Mouse (Mus musculus) left cerebral cortex, postnatal 10 days (tissue): ENCODE data around the gene Gm4131. TPM values are rescaled to one million over a fixed set of nuclear protein-coding genes. Genes with fewer than 3 reads are reported as not detected.
"Not testable (repeated sequence)": the region's sequence is repeated elsewhere in the genome, so short reads cannot be mapped to it uniquely, and the experiment has no call there.

Experiments used
- DNase-seq, 2 experiments: peaks; one replicate each; pipeline ENCODE4 v3.0.0; 2021 to 2022; ENCODE audit warnings: low spot score in 2 of 2, mixed read lengths in 1 of 2; ENCODE audit errors: extremely low spot score in 1 of 2
- intact Hi-C: fragments of 180-260 bp; cut with DNase I; formaldehyde crosslinking; loops from one replicate; pipeline ENCODE4 v1.15.1; 2025
- total RNA-seq, 2 experiments: library from RNA; stranded (reverse); gene quantifications; 2 replicates each; pipeline ENCODE4 v1.2.3; 2021

Gene Gm4131
- not detected for total RNA-seq

DNA sequence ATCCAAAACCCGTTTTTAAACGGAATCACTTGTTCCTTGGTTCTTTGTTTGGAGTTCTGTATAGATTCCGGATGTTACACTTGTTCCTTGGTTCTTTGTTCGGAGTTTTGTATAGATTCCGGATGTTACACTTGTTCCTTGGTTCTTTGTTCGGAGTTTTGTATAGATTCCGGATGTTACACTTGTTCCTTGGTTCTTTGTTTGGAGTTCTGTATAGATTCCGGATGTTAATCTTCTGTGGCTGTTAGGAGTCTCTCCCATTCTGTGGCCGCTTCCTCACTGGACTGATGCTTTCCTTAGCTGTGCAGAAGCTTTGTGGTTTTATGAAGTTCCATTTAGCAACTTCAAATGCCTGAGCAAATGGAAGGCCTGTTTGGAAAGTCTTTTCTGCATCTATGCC is at the start of gene Gm4131:
Gene Gm4131, minus strand, starts transcription at position 101 of the 400 bp plus-strand sequence.
- DNase-seq, intact Hi-C loops: not testable (repeated sequence)

DNA sequence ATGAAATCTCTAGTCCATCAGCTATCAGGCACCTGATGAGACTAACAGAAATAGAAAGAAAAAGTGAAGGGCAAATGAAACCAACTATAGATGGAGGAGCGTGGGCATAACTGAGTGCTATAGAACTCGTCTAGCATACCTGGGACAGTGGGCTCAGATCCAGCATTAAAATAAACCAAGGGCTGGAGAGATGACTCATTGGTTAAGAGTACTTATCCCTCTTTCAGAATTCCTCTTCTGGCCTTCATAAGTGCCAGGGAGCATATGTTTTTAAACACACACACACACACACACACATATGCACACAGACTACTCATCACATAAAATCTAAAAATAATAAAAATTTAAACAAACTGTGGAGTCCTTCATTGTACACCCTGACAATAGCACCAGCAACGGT is 43.2 kb upstream of the Gm4131 start:
- intact Hi-C loops, result no loop called here
- no peak for DNase-seq

DNA sequence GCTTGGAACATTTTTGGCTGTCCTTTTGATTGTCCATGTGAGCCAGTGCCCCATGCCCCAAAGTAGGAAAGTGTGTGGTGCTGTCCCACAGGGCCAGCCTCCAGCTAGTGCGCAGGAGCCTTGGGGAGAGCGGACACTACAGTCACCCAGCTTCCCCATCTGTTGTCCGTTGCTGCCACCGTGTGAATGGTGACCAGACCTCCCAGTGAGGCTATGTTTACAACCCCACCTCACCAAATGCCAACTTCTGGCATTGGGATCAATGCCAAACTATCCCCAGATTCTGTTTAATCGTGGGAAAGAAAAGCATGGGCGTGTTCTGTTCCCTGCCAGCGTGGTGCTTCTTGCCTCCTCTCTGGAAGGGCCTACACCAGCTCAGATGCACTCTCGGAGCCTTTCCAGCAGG is 41.1 kb upstream of the Gm4131 start:
- intact Hi-C loops, result loop anchor here (1.0 kb wide), 1 partner anchor 114 kb away; no protein-coding TSS in a partner anchor
- peak; percentile 44 to 51 for DNase-seq

DNA sequence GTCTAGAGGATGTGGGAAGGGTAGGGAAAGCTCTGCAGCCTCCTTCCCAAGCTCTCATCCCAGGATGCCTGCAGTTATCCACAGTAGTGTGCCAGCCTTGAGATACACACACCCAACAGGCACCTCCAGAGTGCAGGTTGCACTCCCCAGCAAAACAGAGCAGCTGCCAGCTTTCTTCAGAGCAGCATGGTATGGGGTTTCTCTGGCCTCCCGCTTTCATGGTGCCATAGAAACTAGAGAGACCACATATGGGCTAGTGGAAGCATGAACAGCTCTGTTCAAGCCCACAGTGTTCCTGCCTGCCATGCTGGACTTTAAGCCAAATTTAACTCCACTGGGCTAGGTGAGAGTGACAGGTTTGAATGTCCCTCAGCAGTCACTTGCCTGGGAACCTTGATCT is 36.1 kb upstream of the Gm4131 start:
- no peak for DNase-seq
- intact Hi-C loops, result loop anchor here (5.0 kb wide), 1 partner anchor 41 kb away; no protein-coding TSS in a partner anchor

DNA sequence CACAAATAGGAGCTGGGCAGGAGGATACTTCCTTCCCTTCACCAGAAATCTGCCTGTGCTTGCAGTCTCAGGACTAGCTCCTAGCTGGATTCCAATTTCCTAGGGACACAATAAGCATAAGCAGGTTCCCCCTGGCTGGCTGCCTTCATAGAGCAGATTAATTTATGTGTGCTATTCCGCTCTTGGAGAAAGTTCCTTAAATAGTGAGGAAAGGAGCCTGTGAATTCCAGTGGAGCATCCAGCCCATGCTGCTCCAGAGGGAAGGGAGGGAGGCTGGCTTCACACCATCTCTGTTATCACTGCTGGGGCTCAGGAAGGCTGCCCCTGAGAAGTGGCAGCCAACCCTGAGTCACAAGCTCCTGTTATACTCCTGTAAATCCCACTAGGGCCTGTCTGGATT is 35.5 kb upstream of the Gm4131 start:
- DNase-seq, result peak; percentile 37 to 45
- intact Hi-C loops, result loop anchor here (5.0 kb wide), 1 partner anchor 40 kb away; no protein-coding TSS in a partner anchor

DNA sequence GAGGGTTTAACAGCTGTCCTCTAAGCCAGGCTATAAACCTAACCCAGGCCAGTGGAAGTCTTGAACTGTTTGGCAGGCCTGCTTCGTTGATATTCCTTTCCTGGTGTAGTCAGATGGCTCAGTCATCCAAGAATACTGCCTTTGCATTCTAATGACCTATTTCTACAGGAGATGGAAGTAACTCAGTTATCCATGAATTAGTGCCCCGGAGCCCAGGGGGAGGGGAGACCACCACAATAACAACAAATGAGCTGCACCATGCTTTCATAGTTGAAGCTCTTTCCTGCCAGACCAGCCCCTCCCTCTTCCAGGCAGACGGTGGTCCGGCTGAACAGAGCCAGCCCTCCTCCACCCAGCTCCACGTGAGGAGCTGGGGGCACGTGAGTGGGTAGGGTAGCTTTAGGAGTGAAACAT is 33.4 kb upstream of the Gm4131 start:
- intact Hi-C loops, result loop anchor here (5.0 kb wide), 1 partner anchor 38 kb away; no protein-coding TSS in a partner anchor
- no peak for DNase-seq

DNA sequence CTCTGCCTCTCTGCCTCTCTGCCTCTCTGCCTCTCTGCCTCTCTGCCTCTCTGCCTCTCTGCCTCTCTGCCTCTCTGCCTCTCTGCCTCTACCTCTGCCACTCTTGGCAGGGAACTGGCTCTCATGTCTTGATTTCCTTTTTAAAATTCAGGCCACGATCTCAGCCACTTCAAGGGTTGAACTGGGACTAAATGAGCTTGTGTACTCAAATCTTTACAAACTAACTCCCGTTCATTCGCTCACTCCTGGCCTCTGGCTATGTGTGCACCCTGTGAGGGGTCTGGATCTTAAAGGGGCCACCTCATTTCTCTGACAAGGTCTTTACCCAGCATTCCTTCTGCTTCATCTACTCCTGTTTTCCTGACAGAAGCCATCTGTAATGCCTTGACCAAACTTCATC is 18.6 kb upstream of the Gm4131 start:
- DNase-seq, result peak in 1 of 2 experiments; percentile 59
- intact Hi-C loops, result no loop called here

DNA sequence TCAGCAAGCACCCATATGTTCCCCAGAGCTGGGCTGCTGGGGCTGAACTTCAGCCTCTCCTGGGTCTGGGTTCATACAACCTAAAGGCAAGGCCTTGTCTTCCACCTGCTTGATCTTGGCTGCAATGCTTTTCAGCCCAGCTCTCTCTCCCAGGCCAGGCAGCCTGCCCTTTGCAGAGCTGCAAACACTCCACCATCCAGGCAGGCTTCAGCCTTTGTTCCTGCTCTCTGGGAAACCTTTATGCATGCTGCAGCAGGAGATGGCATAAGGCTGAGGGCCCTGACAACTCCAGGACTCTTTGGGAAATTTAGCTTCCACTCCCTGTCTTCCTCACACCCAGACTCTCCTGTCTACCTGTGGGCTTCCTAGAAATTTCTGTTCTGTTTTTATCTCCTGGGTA is 17.9 kb upstream of the Gm4131 start:
- intact Hi-C loops, result no loop called here
- DNase-seq, result no peak

DNA sequence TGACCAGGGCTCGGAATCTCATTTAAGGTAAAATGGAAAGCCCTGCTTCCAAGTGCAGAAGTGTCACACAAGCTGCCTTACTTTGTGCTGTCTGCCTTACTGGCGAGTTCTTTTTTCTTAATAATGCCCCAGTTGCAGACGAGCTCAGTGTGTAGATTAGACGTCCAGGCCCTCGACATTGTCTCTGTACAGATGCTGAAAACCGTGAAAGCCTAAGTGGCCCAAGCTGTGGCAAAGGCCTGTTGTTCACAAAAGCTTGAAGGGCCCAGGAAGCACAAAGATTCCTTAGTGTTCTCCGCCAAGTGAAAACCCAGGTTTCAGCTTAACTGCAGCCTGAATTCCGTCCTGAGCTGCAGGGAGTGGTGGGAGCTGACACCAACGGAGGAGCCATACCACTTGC is 15.0 kb upstream of the Gm4131 start:
- intact Hi-C loops, result no loop called here
- no peak for DNase-seq

DNA sequence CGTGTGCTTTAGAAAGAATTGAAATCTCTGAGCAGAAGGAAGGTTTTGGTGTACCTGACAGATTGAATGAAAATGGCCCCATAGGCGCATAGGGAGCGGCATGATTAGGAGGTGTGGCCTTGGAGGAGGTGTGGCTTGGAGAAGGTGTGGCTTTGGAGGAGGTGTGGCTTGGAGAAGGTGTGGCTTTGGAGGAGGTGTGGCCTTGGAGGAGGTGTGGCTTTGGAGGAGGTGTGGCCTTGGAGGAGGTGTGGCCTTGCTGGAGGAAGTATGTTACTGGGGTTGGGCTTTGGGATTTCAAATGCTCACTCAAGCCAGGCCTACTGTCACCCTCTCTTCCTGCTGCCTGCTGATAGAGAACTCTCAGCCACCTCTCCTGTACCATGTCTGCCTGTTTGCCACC is 14.2 kb upstream of the Gm4131 start:
- DNase-seq, result no peak
- intact Hi-C loops, result no loop called here

DNA sequence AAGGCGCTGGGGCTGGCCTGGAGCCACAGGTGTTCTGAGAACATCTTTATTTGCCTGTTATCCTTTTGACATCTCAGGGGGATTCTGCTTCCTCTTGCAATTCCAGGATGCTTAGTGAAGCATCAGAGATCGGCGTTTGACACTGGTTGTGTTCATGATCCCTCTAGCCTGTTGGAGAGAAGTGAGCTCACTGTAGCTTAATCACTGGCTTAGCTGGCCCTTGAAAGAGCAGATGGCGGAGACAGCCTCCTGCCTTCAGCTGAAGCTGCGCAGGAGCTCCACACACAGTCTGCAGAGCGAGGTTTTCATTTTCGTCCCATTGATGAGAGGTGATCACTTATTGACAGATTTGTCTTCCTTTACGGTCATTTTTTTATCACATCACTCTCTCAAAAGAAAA is 9.1 kb upstream of the Gm4131 start:
- intact Hi-C loops, result no loop called here
- no peak for DNase-seq

DNA sequence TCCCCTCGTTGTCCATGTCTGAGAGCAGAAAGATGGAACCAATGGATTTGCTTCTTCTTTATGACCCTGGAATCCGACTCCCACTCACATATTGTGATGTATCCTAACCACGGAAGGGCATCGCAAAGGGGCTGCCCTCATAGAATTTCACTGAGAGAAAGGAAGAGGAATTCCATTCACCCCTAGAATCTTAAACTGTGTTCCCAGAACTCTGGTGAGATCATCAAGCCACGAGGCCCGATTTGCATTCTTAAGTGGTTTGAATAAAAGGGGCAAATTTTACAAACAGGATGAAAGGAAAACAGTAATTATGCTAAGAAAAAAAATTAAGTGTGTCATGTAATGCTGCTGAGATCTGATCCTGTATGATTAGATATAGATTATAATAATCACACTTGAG is 8.2 kb upstream of the Gm4131 start:
- DNase-seq, result no peak
- intact Hi-C loops, result no loop called here

DNA sequence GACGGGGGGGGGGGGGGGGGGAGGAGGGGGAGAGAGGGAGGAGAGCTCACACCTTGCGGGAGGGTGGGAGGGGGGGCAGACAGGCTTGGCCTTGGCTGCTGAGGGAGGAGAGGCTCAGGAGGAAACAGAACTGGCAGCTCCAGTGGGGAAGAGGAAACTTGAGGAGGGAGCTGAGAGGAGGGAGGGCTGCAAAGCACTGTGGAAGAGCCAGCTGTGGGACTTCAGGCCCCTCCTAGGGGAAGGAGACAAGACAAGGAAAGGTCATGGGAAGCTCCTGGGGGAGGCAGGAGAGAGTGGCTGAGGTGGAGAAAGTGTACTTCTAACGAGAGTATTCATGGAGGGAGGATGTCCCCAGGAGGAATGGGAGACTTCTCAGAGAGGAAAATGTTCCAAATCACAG is 6.7 kb upstream of the Gm4131 start:
- intact Hi-C loops, result no loop called here
- no peak for DNase-seq

DNA sequence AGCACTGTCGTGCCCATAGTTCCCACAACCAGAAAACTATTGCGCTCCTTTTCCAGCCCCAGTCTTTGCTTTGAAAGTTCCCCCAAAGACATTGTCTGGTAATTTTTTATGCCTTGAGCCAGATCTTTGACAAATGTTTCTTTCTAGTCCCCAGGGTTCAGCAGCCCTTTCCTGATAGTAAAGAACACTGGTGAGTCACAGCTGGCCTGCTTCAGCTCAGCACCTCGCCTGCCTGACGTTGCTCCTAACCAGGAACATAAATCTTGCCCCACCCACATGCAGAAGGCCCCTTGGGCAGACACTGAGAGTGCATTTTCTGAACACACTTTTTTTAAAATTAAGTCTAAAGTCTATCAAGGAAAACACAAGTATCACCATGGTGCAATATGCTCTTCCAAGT is 3.6 kb upstream of the Gm4131 start:
- DNase-seq, result no peak

DNA sequence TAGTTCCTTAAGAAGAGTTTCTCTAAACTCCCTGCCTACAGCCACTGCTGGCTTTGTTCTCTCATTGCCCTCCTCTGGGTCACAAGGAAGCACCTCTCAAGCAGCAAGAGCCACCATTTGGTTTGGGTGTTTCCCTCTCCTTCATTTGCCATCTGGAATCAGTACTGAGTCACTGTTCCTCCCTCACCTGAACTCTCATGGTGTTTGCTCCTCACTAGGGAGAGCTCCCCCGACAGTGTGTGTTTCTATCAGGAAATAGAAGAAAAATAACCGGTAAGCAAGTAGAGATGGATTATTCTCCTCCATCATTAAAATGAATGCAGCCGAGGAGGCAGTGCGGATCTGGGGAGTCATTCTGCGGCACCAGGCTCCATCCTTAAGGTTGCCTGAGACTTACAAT is 2.7 kb upstream of the Gm4131 start:
- DNase-seq, result no peak
- intact Hi-C loops, result no loop called here

More for the DNA sequence above, 3.6 kb upstream of the Gm4131 start:
- intact Hi-C loops, result no loop called here

DNA sequence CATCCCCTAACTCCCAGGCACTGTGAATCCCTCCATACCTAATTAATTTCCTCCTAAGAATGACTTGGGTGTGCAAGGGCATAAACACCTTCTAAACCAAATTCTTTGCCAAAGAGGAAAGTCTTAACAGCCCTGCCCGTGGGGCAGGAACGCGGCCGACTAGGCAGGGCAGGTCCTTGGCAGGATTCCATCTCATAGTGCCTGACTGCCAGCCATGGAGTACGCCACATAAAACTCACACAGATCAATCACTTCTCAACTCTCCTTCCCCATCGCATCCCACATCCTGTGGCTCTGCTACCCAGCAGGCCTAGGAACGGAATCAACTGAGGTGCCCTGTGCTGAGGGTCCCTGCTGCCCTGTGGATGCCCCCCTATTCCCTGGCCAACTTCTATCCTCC is 3.0 kb downstream of the Gm4131 start:
- intact Hi-C loops, result loop anchor here (5.0 kb wide), 1 partner anchor 39 kb away; no protein-coding TSS in a partner anchor
- DNase-seq, result no peak

DNA sequence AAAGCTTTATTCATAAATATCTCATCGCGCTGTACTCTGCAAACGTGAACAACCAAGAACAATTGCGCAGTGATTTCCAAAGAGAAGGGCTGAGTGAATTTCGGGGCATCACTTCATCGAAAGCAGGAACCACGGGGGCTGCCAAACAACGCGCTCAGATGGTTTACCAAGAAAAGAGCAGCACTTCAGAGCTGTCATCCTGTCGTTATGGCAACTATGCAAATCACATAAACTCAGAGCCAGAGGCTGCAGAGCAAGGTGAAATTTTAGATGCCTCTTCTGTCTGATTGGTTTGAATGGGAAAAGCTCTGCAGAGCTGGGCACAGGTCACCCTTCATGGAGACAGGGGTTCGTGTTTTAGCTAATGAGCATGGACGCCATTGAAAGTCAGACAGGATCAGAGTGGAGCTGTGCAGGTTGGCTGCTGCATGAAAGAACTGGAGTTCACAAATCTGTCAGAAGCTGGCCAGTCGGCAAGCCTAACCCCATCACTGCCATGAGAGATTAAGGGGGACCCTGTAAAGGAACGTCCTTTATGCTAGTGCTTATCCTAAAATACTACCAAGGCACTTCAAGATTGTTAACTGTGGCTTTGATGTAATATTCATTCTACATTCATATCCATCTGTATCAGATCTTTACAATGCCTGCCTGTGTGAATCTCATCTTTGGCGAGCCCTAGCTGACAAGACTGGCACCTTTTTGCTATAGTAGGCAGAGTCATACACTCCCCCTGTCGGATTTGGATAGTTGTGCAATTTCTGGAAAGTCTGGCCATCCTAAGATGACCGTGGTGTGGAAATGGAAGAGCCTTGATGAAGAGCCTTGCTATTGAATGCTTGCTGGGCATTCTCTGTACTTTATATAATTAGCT is 4.6 kb downstream of the Gm4131 start:
- DNase-seq, result no peak
- intact Hi-C loops, result loop anchor here (5.0 kb wide), 1 partner anchor 40 kb away; no protein-coding TSS in a partner anchor

DNA sequence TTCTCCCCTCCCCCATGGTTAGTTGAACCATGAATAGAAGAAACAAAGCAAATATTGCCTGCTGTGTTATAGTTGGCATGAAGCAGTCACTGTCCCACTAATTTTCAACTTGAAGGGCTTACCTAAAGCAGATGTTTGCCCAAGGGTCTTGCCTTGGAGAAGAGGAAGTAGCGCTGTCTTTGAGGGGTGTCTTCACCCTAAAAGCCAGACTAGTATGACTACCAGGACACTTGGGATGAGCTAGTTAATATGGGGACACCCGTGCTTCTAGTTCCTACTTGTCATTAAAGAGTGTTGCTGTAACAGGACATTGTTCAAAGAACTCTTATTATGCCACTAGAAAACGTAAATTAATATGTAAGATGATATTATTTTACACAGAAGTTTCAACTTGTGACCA is 9.6 kb downstream of the Gm4131 start:
- DNase-seq, result no peak
- intact Hi-C loops, result loop anchor here (5.0 kb wide), 1 partner anchor 65 kb away; no protein-coding TSS in a partner anchor

DNA sequence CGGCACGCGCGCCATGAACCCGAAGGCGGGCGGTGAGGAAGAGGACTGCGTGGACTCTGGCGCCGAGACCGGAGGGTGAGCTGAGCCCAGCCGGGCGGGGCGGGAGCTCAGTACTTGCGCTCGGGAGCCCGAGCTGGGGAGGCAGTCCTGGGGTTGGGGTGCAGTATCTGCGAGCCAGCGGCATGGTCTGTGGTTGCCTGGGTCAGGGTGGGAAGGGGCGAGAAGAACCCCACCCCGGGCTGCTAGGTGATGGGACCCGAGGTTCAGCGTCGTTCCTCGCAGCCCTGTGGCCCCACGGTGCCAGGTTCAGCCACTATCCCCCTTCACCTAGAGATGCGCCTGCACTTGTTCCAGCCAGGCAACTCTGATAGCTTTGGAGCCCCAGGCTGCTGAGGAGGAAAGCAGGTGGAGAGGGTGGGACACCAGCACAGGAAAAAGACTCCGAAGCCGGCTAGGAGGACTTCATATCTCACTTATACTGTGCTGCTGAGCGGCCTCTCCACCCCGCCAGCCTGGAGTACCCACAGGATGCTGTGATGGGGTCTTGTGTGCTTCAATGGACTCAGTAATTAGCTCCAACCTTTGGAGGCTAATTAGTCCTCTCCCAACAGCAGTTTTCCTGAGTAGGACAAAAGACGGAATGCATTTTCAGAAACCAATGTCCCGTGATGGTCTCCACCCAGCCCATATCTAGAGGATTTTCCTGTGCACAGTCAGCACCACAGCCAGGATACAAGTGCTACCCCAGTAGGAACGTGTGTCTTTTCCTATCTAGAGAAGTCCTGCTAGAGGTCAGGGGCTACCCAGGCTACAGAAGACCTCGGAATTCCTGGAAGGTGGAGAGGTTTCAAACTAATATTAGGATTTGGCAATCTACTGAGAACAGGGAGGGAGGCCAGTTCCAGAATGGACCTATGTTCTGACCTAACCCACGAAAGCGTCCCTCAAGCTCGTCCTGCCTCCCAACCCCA is 10.6 kb downstream of the Gm4131 start:
- intact Hi-C loops, result loop anchor here (5.0 kb wide), 1 partner anchor 64 kb away; no protein-coding TSS in a partner anchor
- no peak for DNase-seq
